Mouse (Mus musculus) embryo, embryonic 10.5 days (tissue): ENCODE results near the gene Scrt2.

Experiments used
- DNase-seq: peaks from one replicate; pipeline ENCODE4 v3.0.0-alpha.2; 2015; ENCODE audit warnings: low spot score

The Scrt2 gene

DNA sequence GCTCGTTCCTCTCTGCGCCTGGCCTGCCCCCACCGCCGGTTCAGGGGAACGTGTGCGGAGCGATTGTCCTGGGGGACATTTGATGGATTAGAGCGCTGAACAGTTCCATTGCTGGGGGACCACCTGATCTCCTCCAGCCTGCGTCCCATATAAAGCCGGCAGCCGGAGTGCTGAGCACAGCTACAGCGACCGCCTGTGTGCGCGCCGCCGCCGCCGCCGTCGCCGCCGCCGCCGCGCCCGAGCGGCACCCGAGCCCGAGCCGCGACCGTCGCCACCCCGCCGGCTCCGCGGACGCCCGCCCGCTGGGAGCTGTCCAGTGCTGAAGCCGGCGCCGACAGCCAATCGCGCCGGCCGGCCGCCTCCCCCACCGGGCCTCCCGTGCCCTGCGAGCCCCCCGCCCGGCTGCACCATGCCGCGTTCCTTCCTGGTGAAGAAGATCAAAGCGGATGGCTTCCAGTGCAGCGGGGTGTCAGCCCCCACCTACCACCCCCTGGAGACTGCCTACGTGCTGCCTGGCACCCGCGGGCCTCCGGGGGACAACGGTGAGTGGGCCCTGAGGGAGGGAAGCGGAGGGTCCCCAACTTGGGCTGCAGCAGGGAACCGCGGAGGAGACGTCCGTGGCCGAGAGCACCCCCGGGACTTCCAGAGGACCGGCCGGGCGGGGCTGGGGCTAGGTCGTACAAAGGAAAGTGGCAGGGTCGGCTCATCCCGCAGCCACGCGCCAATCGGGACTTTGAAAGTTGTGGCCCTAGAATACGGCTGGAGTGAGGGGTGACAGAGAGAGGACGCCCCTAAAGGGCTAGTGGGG, 516 bp downstream of the Scrt2 start:
- DNase-seq: peak; percentile 81

DNA sequence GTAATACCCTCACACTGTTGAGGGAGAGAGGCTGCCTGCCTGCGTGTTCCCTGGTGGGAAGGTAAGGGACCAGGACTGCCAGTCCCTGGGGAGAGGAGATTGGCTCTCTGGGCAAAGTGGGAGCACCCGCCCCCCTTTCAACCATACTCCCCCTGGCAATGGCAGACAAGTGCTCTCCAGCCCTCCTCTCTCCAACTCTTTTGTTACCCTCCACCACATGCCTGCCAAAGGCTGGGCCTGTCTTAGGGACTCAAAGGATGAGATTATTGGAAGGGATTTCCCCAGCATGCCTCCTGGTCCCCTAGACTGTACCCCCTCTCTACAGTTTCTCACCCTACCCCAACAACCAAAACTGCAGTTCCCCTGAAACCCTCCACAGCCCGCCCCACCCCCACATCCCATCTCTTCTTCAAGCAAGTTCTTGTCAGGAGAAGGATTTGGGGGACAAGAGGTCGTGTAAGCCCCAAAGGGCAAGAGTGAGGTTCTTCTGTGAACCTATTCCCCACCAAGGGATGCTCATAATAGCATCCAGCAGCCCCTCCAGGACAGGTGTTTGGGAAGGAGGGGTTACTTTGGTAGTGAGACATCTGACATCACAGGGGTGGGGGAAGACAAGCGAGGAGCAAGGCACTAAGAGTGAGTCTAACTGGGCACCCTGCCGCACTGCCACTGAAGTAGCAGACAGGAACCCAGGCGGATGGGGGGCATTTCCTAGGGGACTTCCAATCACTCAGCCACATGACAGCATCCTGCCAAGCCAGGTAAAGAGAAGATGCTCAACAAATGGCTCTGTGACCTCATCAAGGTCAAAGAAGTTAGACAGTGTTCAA, 1.3 kb downstream of the Scrt2 start:
- no peak for DNase-seq

DNA sequence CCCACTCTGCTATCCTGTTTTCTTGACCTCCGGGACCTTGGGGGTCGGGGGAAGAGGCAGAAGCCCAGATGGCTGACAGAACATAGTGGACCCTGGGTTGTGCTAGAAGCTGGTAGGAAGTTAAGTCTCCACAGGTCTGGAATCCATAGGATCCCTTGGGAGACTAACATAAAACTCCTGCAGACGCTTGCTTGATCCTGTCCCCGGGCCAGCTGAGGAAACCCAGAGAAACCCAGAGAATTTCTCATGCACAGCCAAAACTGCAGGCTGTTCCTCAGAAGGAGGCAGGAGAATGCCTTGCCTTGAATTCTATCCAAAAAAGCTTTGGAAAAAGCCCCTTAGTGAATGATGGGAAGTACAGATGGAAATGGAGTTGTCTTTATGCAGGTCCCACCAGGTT, 2.1 kb downstream of the Scrt2 start:
- DNase-seq: no peak

DNA sequence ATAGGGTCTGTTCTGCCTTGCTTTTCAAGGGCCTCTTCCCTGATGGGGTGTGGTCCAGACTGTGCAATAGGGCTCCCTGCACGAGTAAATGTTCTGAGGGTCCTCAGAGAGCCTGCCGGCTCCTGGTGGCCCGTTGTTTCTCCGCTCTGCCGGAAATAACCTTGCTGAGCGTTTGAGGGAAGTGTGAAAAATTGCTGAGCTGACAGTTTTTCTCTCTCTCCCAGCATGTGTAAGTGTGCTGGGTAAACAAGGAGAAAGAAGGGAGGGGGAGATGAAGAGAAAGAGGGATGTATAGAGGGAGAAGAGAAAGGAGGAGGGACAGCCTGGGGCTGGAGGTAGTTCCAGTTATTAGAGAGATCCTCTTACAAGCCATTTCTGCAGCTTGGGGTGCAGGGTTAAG, 3.0 kb downstream of the Scrt2 start:
- DNase-seq: no peak

DNA sequence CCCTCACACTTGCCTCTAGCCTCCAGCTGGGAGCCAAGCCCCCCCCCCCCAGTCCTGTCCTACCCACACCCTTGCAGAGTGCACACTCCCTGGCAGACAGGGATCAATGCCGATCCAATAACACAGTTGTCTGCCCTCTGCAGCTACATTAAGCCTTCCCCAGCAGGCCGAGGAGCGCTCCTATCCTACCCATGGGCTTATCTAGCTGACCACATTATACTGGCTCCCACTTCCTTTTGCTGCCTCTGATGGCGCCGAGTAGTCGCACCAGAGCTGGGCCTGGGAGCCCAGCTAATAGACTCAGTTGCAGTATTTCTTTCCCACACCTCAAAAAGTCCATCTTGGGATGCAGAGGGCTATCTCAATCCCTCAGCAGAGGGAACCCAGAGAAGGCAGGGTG, 4.1 kb downstream of the Scrt2 start:
- DNase-seq: no peak

DNA sequence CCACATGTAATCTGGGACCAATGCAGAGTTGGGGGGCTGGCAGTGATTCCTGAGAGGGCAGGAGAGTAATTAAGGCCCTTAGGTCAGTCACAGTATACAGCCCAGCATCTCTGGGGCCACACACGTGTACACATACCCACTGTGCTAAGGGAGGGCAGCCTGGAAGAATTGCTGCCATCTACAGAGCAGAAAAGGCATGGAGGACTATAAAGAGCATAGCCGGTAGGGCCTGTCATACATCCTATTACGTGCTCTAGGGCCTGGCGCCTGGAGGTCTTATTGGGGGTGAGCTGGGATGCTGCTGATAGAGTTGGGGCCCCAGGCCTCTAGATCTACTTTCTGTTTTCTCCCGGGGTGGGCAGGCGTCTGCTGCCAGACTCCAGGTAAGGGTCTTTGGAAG, 5.1 kb downstream of the Scrt2 start:
- no peak for DNase-seq

DNA sequence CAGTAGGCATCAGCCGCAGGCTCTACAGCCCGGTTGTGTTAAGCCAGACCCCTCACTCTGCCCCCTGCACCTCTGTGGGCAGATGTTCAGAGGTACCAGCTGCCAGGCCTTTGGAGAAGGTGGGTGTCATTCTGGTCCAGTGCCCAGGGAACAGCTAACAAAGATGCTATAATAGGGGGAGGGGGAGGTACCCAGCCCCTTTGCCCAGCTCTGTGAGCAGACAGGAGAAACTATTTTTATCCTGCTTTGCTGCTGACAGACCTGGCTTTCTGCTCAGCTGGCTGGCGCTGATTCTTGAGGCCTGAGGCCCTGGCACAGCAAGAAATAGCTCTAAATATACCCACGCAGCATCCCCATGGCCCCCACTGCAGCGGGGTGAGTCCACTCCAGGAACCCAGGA, 5.8 kb downstream of the Scrt2 start:
- no peak for DNase-seq

DNA sequence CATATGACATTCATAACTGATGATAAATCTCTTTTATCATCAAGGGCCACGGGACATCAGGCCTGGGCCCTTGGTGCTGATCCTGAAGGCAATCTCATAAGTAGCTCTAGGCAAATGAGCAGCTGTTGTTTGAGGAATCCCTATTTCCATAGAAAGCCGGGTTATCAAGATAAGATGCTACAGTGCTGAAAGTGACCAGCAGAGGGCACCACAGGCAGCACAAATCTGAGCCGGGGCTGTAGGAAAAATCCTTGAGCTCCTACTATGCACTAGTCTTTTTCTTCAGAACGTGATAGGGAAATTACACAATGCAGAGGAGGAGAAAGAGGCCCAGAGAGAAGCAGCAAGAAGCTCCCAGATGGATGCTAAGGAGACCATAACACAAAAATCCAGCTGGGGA, 7.7 kb downstream of the Scrt2 start:
- peak; percentile 71 for DNase-seq

DNA sequence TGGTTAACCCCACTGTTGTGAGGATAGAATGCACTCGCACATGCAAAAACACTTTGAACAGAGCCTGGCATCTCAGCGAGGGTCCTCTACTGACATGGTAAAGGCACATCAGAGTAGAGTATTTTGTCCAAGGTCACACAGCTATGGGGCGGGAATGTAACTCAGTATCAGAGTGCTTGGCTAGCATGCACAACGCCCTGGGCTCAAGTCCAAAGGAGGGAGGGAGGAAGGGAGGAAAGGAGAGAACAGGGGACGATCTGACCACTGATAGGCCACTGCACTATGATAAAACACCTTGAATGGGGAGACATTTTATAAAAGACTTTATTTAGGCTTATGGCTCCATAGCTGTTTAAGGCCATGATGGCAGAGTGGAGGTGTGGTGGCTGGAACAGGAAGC, 8.3 kb downstream of the Scrt2 start:
- DNase-seq: no peak

DNA sequence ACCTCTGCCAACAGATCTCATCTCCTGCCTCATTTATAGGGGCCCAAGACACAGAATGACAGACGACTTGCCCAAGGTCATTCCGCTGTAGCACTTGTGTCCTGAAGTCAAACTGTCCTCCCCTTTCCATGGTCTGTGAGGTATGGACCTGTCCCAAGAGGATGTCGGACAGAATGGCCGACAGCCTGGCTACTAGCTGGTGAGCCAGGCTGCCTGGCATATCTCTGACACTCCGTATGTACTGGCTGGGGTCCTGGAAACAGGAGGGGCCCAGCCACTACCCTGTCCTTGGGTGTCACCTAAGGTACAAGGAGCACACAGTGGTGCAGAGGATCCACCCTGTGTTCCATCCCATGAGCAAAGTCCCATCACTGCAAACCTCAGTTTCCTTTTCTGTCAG, 9.2 kb downstream of the Scrt2 start:
- DNase-seq: no peak

DNA sequence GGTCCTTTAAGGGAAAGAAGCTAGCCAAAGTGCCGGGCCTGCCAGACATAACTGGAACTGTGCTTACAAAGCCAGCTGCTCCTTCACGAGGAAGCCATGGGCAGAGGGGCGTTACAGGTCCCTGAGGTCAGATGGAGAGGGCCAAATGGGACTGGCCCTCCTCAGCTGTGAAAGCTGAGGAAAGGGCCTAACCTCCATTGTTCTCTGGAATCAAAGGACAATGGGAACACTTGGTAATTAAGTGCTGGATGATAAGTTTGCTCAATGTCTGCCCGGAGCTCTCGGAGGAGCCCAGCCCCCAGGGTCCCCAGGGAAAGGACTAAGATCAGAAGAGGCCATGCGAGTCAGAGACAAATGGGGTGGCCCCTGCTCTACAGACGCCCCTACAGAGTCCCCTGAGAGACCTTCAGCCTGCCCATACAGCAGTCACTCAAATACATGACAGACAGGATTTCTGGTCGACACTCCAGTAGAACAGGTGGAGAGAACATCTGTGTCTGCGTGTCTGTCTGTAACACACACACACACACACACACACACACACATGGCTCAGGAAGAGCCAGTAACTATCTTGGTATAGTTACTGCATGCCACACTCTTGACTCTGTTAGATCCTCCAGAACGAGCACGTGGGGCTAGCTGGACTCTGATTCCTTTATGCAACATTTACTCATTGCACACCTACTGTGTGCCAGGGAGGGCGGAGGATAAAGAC, 10.2 kb downstream of the Scrt2 start:
- DNase-seq: peak; percentile 62

DNA sequence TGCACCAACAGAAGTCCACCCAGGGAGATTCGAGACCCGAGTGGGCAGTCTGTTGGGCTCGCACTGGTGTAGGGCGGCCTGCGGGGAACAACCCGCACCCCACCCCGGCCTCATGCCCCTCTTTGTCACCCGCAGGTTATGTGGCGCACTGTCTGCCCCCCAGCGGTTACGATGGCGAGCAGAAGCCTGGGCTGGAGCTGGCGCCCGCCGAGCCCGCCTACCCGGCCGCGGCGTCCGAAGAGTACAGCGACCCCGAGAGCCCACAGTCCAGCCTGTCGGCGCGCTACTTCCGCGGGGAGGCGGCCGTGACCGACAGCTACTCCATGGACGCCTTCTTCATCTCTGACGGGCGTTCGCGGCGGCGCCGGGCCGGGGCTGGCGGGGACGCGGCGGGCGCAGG, 11.6 kb downstream of the Scrt2 start:
- peak; percentile 47 for DNase-seq

DNA sequence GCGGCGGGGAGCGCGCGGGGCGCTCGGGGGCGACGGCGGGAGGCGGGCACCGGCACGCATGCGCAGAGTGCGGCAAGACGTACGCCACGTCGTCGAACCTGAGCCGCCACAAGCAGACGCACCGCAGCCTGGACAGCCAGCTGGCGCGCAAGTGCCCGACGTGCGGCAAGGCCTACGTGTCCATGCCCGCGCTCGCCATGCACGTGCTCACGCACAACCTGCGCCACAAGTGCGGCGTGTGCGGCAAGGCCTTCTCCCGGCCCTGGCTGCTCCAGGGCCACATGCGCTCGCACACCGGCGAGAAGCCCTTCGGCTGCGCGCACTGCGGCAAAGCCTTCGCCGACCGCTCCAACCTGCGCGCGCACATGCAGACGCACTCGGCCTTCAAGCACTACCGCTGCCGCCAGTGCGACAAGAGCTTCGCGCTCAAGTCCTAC, 12.0 kb downstream of the Scrt2 start:
- peak; percentile 53 for DNase-seq

DNA sequence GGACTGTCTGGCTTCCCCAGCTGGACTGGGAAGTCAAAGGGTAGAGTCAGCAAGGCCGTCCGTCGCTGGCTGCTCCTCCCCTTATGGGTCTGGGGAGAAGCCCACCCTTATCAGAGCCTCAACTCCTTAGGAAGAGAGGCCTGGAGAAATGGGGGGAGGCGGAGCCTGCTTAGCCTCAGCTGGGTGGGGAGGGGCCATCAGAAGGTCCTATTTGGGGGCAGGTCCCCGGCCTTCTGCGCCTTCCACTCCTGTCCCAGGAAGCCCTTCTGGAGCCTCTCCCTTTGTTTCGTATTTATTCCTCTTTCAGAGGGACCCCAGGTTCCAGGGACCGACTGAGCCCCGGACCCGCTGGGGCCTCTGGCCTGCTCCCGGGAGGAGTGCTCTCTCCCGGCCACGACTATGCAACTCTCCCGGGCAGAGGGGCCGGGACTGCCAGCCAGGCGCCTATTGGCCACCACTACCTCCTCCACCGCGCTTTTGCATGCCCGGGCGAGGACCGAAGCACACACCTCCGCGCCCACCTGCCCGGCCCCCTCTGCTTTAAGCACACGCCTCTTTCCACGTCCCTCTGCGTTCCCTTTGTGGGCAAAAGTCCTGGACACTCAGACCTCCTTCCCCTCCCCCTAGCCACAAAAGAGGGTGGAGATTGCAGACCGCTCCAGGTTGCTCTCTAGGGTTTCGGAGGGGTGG, 13.7 kb downstream of the Scrt2 start:
- peak; percentile 35 for DNase-seq

DNA sequence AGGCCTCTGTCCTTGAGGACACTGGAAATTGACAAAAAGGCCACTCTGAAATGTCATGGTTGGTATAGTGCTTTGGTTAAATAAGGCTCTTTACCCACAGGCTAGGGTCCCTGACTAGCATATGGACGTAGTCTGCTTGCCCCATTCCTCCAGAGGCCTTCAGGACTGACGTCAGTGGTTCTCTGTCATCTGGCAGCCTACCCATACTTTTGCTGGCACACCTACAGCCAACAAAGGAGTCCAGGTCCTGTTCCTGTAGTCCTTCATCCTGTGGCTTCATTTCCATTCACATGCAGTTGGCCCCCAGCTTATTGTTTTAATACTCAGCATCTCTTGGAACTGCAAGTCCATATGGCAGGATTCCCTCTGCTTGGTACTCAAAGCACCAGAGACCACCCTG, 15.6 kb downstream of the Scrt2 start:
- no peak for DNase-seq

DNA sequence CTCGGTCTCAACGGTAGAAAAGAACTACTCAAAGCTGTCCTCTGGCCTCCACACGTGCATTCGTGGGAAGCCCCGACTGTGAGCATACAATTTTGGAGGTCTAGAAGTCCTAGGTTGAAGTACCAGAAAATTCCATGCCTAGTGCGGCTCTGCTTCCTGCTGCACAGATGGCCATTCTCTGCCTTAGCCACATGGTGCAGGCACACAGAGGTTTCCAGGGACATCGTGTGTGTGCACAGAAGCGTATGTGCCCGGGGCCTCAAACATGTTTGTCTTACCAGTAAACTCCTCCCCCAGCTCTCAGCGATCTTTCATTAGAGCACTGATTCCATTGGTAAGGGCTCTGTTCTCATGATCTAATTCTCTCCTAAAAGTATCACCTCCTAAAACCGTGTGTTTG, 16.6 kb downstream of the Scrt2 start:
- DNase-seq: no peak

DNA sequence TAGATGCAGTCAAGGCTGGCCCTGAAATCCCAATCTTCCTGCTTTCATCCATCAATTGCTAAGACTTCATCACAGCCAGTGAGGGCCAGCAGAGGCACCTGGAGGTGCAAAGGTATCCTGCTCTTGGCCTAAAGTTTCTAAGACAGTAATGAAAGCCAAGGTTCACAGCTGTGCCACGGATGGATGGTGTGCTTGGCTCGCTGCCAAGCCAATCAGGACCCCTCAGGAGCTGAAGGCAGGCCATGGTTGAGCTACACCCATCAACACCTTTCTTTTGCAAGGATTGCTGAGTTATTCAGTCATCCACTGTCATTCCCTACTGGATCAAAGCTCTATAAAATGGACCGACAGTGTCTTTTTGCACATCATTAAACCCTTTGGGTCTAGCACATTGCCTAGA, 18.2 kb downstream of the Scrt2 start:
- DNase-seq: no peak

DNA sequence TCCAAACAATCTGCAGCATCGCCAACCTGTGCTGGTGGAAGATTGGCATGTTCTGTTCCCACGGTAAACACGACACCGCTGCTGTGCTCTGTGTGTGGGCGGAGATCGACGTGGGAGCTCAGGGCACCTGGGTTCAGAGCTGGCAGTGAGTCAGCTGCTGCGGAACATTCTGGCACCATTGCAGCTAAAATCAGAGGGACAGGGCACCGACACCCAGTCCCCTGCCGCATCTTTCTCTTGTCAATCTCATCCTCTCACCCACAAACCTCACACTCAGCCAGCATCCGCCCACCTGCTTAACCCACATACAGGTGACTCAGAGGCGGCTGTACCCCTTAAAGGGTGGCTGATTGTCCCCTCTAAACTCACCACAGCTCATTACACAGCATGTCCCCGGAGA, 20.4 kb downstream of the Scrt2 start:
- no peak for DNase-seq

DNA sequence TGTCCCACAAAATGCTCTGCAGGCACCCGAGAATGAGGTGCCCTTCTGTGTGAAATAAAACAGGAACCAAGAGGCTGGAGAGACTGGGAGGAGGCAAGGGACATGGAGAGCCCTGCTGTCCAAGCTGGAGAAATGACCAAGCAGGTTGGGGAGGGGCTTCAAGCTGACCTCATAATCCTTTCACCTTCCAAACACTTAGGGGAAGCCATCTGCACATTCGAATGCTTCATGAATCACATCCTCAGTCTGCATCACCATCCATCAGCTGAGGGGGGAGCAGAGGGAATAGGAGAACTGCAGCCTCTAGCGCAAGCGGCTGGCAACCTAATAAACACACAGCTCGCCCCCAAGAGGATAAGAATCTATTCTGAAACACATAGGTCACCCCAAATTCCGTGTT, 21.0 kb downstream of the Scrt2 start:
- DNase-seq: no peak

DNA sequence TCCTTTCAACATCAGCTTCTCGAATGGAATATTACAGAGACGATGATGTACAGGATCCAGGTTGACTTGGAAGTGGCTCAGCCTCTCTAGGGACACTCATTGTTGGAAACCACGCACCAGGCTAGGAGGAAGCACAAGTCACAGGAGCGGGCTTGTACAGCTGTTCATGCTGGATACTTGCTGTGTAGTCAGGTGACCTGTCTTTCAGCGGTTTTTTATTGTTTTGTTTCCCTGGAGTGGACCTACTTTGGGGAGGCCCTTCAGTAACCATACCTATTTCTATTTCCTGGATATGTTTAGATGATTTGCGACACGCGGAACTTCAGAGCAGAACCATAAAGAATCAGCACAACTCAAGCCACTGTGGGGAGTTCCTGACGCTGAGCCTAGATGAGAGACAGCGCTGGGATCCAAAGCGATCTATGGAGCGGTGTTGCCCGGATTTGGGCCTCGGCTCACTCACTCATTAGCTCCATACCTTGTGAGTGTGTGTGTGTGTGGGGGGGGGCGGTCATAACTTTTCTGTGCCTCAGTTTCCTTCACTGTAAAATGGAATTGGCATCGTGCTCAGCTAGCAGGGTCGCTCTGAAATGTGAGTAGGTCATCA, 23.5 kb downstream of the Scrt2 start:
- peak; percentile 44 for DNase-seq

DNA sequence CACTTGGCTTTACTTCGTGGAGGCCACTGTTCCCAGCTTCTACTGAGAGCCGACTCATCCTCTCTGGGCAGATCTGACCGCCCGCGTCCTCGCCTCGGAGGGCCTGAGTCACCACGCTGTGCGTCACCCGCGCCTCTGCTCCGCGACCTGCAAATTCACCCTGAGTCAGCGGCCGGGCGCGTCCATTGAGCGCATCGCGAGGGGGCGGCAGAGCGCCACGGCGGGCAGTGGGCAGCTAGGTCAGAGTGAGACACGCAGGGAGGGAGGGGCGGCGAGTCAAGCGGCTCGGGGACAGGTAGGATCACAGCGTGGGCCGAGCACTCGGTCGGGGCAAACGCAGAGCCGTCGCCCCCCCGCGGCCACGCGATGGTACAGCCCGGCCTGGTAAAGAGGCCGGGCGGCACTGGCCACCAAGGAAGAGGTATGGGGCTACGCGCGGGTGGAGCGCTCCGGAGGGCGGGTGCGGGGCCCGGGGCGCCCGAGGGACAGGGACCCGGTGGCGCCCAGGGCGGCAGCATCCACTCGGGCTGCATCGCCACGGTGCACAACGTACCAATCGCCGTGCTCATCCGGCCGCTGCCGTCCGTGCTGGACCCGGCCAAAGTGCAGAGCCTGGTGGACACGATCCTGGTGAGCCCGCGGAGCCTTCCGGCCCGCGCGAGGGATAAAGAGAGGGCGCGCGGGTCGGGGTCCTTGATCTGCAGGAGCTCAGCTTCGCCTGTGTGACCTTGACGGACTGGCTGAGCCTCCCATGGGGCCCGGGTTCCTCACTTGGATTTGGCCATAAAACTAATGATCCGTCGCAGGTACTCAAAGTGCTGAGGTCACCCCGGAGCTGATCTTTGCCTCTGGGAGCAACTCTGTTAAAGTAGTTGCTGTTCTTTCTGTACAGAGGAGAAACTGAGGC, 24.2 kb downstream of the Scrt2 start, which contains the start of gene Srxn1:
Srxn1 (plus strand) TSS at position 199 of the 907 bp plus-strand sequence.
- DNase-seq: peak; percentile 86
